Mouse (Mus musculus): ENCODE measurements around the gene Lrig1. TPM values are rescaled to one million over a fixed set of nuclear protein-coding genes. Genes with fewer than 3 reads are reported as not detected.

The Lrig1 gene
- polyA plus RNA-seq, 1 experiment: 22.9 TPM

- H3K4me1 ChIP-seq (ENCODE audit: control insufficient read depth, insufficient read depth, low read length): no peaks in the 10 kb centered on the region
- no peak for DNase-seq
- no peak overlapping the region for H3K4me3 ChIP-seq (replicated peaks; ENCODE audit: extremely low read depth, low read depth, low read length)
- WGBS: 77% methylated on average over 15 of the region's 15 CpGs
- no peak for TF ChIP-seq POLR2A (IDR thresholded peaks at IDR 0.05; ENCODE audit: borderline replicate concordance, extremely low read depth, low read depth, low read length)
- TF ChIP-seq CTCF (IDR thresholded peaks at IDR 0.05; ENCODE audit: insufficient read depth, low read length): no peak
Observed at GRCm38 (mm10) chr6:94718607-94719346, 18.8 kb upstream of the Lrig1 start.

- no peak for DNase-seq
- Histone ChIP-seq H3K4me3 (replicated peaks; ENCODE audit: extremely low read depth, low read depth, low read length) (no peak overlapping the region), H3K4me1 (ENCODE audit: control insufficient read depth, insufficient read depth, low read length) (no peaks in the 10 kb centered on the region)
- TF ChIP-seq CTCF (IDR thresholded peaks at IDR 0.05; ENCODE audit: insufficient read depth, low read length) (no peak), POLR2A (IDR thresholded peaks at IDR 0.05; ENCODE audit: borderline replicate concordance, extremely low read depth, low read depth, low read length) (no peak)
- WGBS: 60% methylated on average over 7 of the region's 7 CpGs
Observed at GRCm38 (mm10) chr6:94717705-94718489, 17.9 kb upstream of the Lrig1 start.

- no peaks in the 10 kb centered on the region for H3K4me1 ChIP-seq (ENCODE audit: control insufficient read depth, insufficient read depth, low read length)
- H3K4me3 ChIP-seq (replicated peaks; ENCODE audit: extremely low read depth, low read depth, low read length): no peak overlapping the region
- no peak for DNase-seq
- WGBS: 64% methylated on average over 4 of the region's 4 CpGs
- TF ChIP-seq CTCF (IDR thresholded peaks at IDR 0.05; ENCODE audit: insufficient read depth, low read length) (no peak), POLR2A (IDR thresholded peaks at IDR 0.05; ENCODE audit: borderline replicate concordance, extremely low read depth, low read depth, low read length) (no peak)
Observed at GRCm38 (mm10) chr6:94715645-94715940, 15.6 kb upstream of the Lrig1 start.

GRCm38 (mm10) chr6:94714815-94715644, 15.1 kb upstream of the Lrig1 start:
- 75% methylated on average over 13 of the region's 13 CpGs for WGBS
- Histone ChIP-seq H3K4me1 (ENCODE audit: control insufficient read depth, insufficient read depth, low read length) (no peaks in the 10 kb centered on the region), H3K4me3 (replicated peaks; ENCODE audit: extremely low read depth, low read depth, low read length) (no peak overlapping the region)
- TF ChIP-seq POLR2A (IDR thresholded peaks at IDR 0.05; ENCODE audit: borderline replicate concordance, extremely low read depth, low read depth, low read length): no peak
- TF ChIP-seq CTCF (IDR thresholded peaks at IDR 0.05; ENCODE audit: insufficient read depth, low read length): no peak
- no peak for DNase-seq

GRCm38 (mm10) chr6:94709832-94710231, 9.9 kb upstream of the Lrig1 start:
- DNase-seq: no peak
- TF ChIP-seq POLR2A (IDR thresholded peaks at IDR 0.05; ENCODE audit: borderline replicate concordance, extremely low read depth, low read depth, low read length): no peak
- TF ChIP-seq CTCF (IDR thresholded peaks at IDR 0.05; ENCODE audit: insufficient read depth, low read length): no peak
- WGBS: 43% methylated on average over 3 of the region's 3 CpGs
- Histone ChIP-seq H3K4me1 (ENCODE audit: control insufficient read depth, insufficient read depth, low read length) (no peaks in the 10 kb centered on the region), H3K4me3 (replicated peaks; ENCODE audit: extremely low read depth, low read depth, low read length) (no peak overlapping the region)

GRCm38 (mm10) chr6:94709150-94709549, 9.2 kb upstream of the Lrig1 start:
- H3K4me1 ChIP-seq (ENCODE audit: control insufficient read depth, insufficient read depth, low read length): no peaks in the 10 kb centered on the region
- TF ChIP-seq POLR2A (IDR thresholded peaks at IDR 0.05; ENCODE audit: borderline replicate concordance, extremely low read depth, low read depth, low read length): no peak
- no peak for TF ChIP-seq CTCF (IDR thresholded peaks at IDR 0.05; ENCODE audit: insufficient read depth, low read length)
- WGBS: 90% methylated on average over 1 of the region's 1 CpGs
- H3K4me3 ChIP-seq (replicated peaks; ENCODE audit: extremely low read depth, low read depth, low read length): no peak overlapping the region
- DNase-seq: no peak

GRCm38 (mm10) chr6:94707254-94707653, 7.3 kb upstream of the Lrig1 start:
- Histone ChIP-seq H3K4me3 (replicated peaks; ENCODE audit: extremely low read depth, low read depth, low read length) (no peak overlapping the region), H3K4me1 (ENCODE audit: control insufficient read depth, insufficient read depth, low read length) (no peaks in the 10 kb centered on the region)
- no peak for DNase-seq
- TF ChIP-seq CTCF (IDR thresholded peaks at IDR 0.05; ENCODE audit: insufficient read depth, low read length) (no peak), POLR2A (IDR thresholded peaks at IDR 0.05; ENCODE audit: borderline replicate concordance, extremely low read depth, low read depth, low read length) (no peak)
- WGBS: 68% methylated on average over 5 of the region's 5 CpGs

GRCm38 (mm10) chr6:94705931-94706330, 6.0 kb upstream of the Lrig1 start:
- Histone ChIP-seq H3K4me3 (replicated peaks; ENCODE audit: extremely low read depth, low read depth, low read length) (no peak overlapping the region), H3K4me1 (ENCODE audit: control insufficient read depth, insufficient read depth, low read length) (no peaks in the 10 kb centered on the region)
- TF ChIP-seq CTCF (IDR thresholded peaks at IDR 0.05; ENCODE audit: insufficient read depth, low read length) (no peak), POLR2A (IDR thresholded peaks at IDR 0.05; ENCODE audit: borderline replicate concordance, extremely low read depth, low read depth, low read length) (no peak)
- WGBS: 76% methylated on average over 1 of the region's 1 CpGs
- no peak for DNase-seq

GRCm38 (mm10) chr6:94702993-94703392, 3.0 kb upstream of the Lrig1 start:
- 85% methylated on average over 6 of the region's 6 CpGs for WGBS
- H3K4me1 ChIP-seq (ENCODE audit: control insufficient read depth, insufficient read depth, low read length): 0 out of 2 replicates have a peak, but pooled peaks cover 3% of the 10 kb centered on the region
- TF ChIP-seq POLR2A (IDR thresholded peaks at IDR 0.05; ENCODE audit: borderline replicate concordance, extremely low read depth, low read depth, low read length) (no peak), CTCF (IDR thresholded peaks at IDR 0.05; ENCODE audit: insufficient read depth, low read length) (no peak)
- H3K4me3 ChIP-seq (replicated peaks; ENCODE audit: extremely low read depth, low read depth, low read length): no peak overlapping the region
- DNase-seq: no peak
